Mouse (Mus musculus): ENCODE results near the gene Cnpy2.

- TF ChIP-seq EP300 (optimal IDR thresholded peaks at IDR 0.05) (no peak), CTCF (IDR thresholded peaks at IDR 0.05; ENCODE audit: low read depth) (0 out of 2 replicates have a peak, but pooled peaks have one; percentile 12)
These were observed 46.4 kb downstream of the Cnpy2 start, which contains the start of gene Coq10a for GRCm38 (mm10) chr10:128368402-128369217.
